Mouse (Mus musculus) neural tube, embryonic 11.5 days (tissue): ENCODE results near the gene Smpdl3a. TPM values are rescaled to one million over a fixed set of nuclear protein-coding genes. Genes with fewer than 3 reads are reported as not detected.

Experiments
- ATAC-seq: fragments of 200-750 bp; cut with Nextera tagmentation; 2 replicates; pipeline ENCODE4 v1.8.0; 2017; ENCODE audit warnings: moderate number of reproducible peaks, mild to moderate bottlenecking, moderate TSS enrichment, moderate library complexity; ENCODE audit not compliant: insufficient read depth, low FRiP score, low TSS enrichment
- DNase-seq: peaks from one replicate; pipeline ENCODE4 v3.0.0-alpha.2; 2015; ENCODE audit warnings: low spot score
- H3K27ac ChIP-seq: fragments of 300-500 bp; sonication (generic); 2 replicates; pipeline ENCODE4 v1.5.1; 2014; ENCODE audit warnings: low read depth, mild to moderate bottlenecking, low read length
- H3K27me3 ChIP-seq: fragments of 300-500 bp; sonication (generic); 2 replicates; pipeline ENCODE4 v1.6.1; 2014; ENCODE audit warnings: mild to moderate bottlenecking, low read length, mixed read lengths; ENCODE audit not compliant: control insufficient read depth, insufficient read depth
- H3K36me3 ChIP-seq: fragments of 300-500 bp; sonication (generic); 2 replicates; pipeline ENCODE4 v1.6.1; 2014; ENCODE audit warnings: mild to moderate bottlenecking, low read length, moderate library complexity, mixed read lengths; ENCODE audit not compliant: control insufficient read depth, insufficient read depth
- H3K4me1 ChIP-seq: fragments of 300-500 bp; sonication (generic); 2 replicates; pipeline ENCODE4 v1.6.1; 2014; ENCODE audit warnings: low read length, mixed read lengths; ENCODE audit not compliant: control insufficient read depth, insufficient read depth
- H3K4me2 ChIP-seq: fragments of 300-500 bp; sonication (generic); 2 replicates; pipeline ENCODE4 v1.6.1; 2014; ENCODE audit warnings: low read depth, mild to moderate bottlenecking, moderate library complexity
- H3K4me3 ChIP-seq: fragments of 300-500 bp; sonication (generic); 2 replicates; pipeline ENCODE4 v1.5.1; 2014; ENCODE audit warnings: low read depth, low read length
- H3K9ac ChIP-seq: fragments of 300-500 bp; sonication (generic); 2 replicates; pipeline ENCODE4 v1.6.1; 2014; ENCODE audit warnings: mild to moderate bottlenecking, low read length
- H3K9me3 ChIP-seq: fragments of 300-500 bp; sonication (generic); 2 replicates; pipeline ENCODE4 v1.6.1; 2016; ENCODE audit warnings: low read length; ENCODE audit not compliant: control insufficient read depth
- WGBS: fragments of 180-500 bp; shearing (Covaris S2); extraction: QIAGEN DNeasy Blood & Tissue Kit; methylation state at CpG from one replicate; pipeline ENCODE4 v1.1.7; 2014; 5-methylcytosine and 5-hydroxymethylcytosine counted together
- polyA plus RNA-seq: library from polyadenylated mRNA; unstranded; fragments of >200 nt; fragmentation: Nextera tagmentation; extraction: Ambion mirVana; gene quantifications from 2 replicates; pipeline ENCODE4 v1.2.1, GENCODE M21; 2014

The Smpdl3a gene
- 14.0 and 14.3 TPM in 2 replicates for polyA plus RNA-seq

DNA sequence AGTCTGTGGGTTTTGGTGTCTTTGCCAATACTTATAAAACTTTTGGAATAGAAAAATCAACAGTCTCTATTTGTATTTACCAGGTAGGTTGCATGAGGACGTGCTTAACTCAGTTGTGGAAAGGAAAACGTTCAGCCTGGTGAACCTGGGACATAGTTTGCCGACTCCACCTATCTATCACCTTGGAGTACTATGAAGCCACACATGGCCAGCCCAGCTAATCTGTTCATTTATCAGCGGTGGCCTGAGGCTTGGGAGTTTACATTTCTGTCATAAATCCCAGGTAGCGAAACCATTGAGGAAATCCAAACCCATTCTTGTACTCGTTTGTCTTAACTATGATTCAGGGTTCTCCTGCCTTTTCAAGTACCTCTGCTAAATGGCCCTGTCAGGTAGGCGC lies at the start of gene Smpdl3a:
Gene Smpdl3a (plus strand): TSS at position 318 of the 400 bp plus-strand sequence.
- H3K9me3 ChIP-seq, result no peaks in the 10 kb centered on the region
- 84% methylated on average over 7 of the region's 7 CpGs for WGBS
- 0 out of 2 replicates have a peak within 1 kb of the TSS, but pooled peaks have one; percentile 14 for H3K27ac ChIP-seq
- no peaks in the 10 kb centered on the region for H3K27me3 ChIP-seq
- H3K36me3 ChIP-seq, result no peaks in the 10 kb centered on the region
- DNase-seq, result peak; percentile 12
- ATAC-seq, result no peak
- peak within 1 kb of the TSS; percentile 64 for H3K9ac ChIP-seq
- peak within 1 kb of the TSS; percentile 47 for H3K4me3 ChIP-seq
- peak within 1 kb of the TSS; percentile 92 for H3K4me2 ChIP-seq
- H3K4me1 ChIP-seq, result peaks cover 9% of the 10 kb centered on the region

DNA sequence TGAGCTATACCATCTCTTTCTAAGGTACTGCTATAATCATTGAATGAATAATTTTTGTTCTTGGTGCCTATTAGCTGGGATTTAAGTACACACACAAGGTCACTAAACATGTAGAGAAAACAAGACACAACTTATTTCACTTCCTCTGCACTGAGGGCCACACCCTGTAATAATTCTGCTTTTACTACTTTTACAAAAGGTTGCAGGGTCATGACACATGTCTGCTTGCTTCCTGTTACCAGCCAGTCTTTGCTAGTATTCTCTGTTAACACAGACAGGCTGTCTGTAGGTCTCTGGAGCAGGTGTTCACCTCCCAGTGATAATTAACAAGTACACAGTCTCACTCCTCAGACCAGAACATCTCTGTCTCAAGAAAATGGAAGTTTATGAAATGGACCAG lies 48.7 kb upstream of the Smpdl3a start:
- Histone ChIP-seq H3K4me2 (no peak overlapping the region), H3K9ac (no peak overlapping the region), H3K9me3 (no peaks in the 10 kb centered on the region), H3K4me1 (no peaks in the 10 kb centered on the region), H3K27me3 (no peaks in the 10 kb centered on the region), H3K27ac (no peak overlapping the region), H3K36me3 (no peaks in the 10 kb centered on the region), H3K4me3 (no peak overlapping the region)
- no peak for DNase-seq
- no peak for ATAC-seq

DNA sequence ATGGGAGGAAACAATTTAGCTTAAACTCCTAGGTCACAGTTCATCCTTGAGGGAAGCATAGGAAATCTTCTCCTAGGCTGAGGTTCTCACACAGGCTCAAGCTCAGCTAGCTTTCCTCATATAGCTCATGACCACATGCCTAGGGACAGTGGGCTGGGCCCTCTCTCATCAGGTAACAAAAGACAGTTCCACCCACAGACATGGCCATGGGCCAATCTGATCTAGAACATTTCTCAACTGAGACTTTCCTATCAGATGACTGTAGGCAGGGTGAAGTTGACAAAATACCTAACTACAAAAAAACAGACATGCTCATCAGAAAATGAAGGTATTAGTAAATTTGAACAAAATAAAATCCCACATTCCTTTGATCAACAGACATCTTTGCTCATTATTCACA lies 47.0 kb upstream of the Smpdl3a start:
- Histone ChIP-seq H3K4me1 (no peaks in the 10 kb centered on the region), H3K27me3 (no peaks in the 10 kb centered on the region), H3K9me3 (no peaks in the 10 kb centered on the region), H3K4me2 (no peak overlapping the region), H3K27ac (no peak overlapping the region), H3K9ac (no peak overlapping the region), H3K4me3 (no peak overlapping the region), H3K36me3 (no peaks in the 10 kb centered on the region)
- no peak for ATAC-seq
- DNase-seq, result no peak

DNA sequence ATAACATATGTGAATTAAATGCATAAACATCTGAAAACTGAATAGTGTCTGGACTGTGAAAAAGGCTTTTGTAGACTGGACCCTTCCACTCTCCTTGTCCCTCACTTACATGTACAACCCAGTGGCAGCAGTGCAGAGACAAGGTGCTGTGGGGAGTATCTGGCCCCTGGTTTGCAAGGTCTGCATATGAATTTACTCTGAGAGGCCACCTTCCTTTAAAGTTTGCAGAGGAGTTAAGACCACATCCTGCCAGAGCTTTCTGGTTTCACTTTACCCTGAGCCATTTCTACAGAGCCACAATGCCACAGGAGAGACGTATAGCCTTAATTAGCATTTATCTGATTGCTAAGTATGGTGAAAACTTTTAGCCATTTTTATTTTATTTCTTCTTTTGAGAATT lies 40.8 kb upstream of the Smpdl3a start:
- no peak overlapping the region for H3K4me2 ChIP-seq
- H3K4me3 ChIP-seq, result no peak overlapping the region
- H3K27ac ChIP-seq, result no peak overlapping the region
- no peak overlapping the region for H3K9ac ChIP-seq
- 94% methylated on average over 1 of the region's 1 CpGs for WGBS
- ATAC-seq, result no peak
- no peaks in the 10 kb centered on the region for H3K27me3 ChIP-seq
- H3K36me3 ChIP-seq, result no peaks in the 10 kb centered on the region
- no peaks in the 10 kb centered on the region for H3K4me1 ChIP-seq
- no peak for DNase-seq
- no peaks in the 10 kb centered on the region for H3K9me3 ChIP-seq

DNA sequence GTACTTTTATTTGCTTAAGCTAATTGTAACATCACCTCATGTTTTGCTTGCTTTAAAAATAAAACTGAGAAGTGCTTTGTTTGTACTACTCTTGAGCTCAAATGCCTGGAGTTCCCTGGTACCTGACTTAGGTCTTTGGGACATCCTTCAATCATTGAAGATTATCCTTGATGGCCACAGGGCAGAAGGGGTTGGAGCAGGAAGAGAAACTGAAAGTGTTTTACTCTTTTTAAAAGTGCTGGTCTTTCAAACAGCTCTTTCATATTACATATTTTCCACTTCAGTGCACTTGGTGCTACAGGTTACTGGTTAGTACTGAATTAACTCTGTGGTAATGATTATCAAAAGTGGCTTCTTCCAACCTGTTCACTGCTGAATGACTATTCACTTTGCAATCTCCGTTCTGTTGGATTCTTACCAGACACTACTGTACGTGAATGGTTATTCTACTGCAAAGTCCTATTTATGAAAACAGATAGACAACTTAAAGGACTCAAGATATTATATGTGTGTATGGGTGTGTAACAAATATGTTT lies 38.9 kb upstream of the Smpdl3a start:
- ATAC-seq (no peak), DNase-seq (no peak)
- Histone ChIP-seq H3K9ac (no peak overlapping the region), H3K4me3 (no peak overlapping the region), H3K36me3 (no peaks in the 10 kb centered on the region), H3K27ac (no peak overlapping the region), H3K4me2 (no peak overlapping the region), H3K4me1 (no peaks in the 10 kb centered on the region), H3K27me3 (no peaks in the 10 kb centered on the region), H3K9me3 (no peaks in the 10 kb centered on the region)
- 93% methylated on average over 2 of the region's 2 CpGs for WGBS

DNA sequence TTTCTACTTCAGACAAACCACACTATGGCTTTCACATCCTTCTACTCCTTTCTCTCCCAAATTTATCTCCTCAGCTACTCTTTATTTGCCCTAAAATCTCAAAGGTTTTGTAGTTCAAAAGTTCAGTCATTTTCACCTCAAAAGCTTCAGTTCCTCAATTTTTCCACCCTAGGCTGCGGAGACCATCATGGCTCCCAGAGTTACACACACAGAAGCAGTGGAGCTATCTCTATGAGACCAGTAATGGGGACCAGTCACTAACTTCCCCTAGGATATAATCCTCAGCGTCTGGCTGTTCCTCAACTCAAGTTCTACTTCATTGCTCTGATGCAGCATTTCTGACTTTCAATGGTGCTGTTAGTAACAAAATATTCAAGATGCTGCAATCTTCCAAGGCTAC lies 35.1 kb upstream of the Smpdl3a start:
- Histone ChIP-seq H3K9ac (no peak overlapping the region), H3K4me3 (no peak overlapping the region), H3K27ac (no peak overlapping the region), H3K36me3 (no peaks in the 10 kb centered on the region), H3K4me1 (no peaks in the 10 kb centered on the region), H3K27me3 (no peaks in the 10 kb centered on the region), H3K9me3 (no peaks in the 10 kb centered on the region), H3K4me2 (no peak overlapping the region)
- no peak for ATAC-seq
- no peak for DNase-seq
- WGBS, result 88% methylated on average over 2 of the region's 2 CpGs

DNA sequence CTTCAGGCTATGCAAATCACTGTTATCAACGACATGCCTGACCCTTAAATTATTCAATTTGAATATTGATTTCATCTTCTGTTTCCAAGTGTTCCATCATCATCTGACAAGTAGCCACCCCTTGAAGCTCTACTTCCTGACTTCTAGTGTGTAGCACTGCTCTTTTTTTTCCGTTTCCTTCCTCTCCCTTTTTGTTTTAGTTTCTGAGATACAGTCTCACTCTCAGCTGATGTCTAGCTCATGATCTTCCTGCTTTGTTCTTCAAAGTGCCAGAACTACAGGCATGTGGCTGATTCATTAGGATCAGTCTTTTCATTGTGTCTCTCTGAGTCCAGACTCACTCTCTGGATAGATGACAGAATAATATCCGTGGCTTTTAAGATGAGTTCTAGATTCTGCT lies 33.4 kb upstream of the Smpdl3a start:
- Histone ChIP-seq H3K4me3 (no peak overlapping the region), H3K36me3 (no peaks in the 10 kb centered on the region), H3K9ac (no peak overlapping the region), H3K27me3 (no peaks in the 10 kb centered on the region), H3K4me1 (no peaks in the 10 kb centered on the region), H3K27ac (no peak overlapping the region), H3K4me2 (no peak overlapping the region), H3K9me3 (no peaks in the 10 kb centered on the region)
- ATAC-seq (no peak), DNase-seq (no peak)
- 76% methylated on average over 3 of the region's 3 CpGs for WGBS

DNA sequence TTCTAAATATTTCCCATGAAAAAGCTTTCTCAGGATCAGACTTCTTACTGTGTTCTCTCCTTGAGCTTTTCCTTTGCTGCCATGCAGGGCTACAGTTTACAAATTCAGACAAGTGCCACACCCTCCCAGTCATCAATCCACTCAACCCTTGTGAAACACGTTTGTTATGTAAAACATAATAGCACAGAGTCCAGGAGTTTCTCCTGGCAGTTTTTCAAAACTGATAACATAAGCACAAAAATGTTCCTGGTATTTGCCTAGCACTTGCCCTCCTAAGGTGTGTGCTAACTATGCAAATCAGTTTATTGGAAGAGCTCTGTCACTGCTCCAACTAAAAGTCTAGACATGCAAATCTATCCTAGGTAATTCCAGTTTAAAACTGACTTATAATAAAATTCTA lies 31.1 kb upstream of the Smpdl3a start:
- ATAC-seq, result no peak

DNA sequence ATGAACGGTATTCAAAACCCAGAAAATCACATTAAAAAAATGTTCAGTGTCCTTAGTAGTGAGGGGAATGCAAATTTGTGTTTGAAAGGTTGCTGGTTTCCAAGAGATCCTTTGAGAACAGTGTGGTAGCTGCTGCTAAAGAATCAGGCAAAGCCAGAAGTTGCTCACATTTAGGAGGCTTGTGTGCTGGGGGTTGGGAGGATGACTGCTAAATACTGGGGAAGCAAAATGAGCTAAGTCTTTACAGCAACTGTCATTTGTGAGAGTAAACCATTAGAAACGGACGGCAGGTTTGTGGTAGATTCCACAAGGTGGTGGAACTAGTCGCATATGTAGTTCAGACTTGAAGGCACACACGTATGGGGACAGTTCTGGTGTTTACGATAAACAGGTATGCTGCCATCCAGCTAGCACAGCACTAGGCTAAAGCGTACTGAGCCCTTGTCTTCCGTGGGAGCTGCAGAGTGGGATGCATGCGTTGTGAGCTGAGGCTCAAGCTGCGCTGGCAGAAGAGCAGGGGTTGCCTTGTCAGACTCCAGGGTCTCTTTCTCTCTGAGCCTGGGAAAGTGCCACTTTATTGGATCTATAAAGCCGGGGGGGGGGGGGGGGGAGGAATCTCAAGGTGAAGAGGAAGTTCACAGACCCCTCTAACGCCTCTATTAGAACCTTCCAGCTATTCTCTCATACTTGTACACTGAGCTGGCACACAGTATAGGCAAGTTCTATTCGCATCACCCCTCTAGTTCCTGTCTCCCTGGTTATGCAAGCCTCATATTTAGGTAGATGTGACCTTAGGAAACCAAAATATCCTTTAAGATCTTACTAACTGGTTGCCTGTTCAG lies 10.6 kb upstream of the Smpdl3a start:
- DNase-seq (peak; percentile 35), ATAC-seq (peak; percentile 67)
- 21% methylated on average over 13 of the region's 13 CpGs for WGBS
- Histone ChIP-seq H3K27me3 (no peaks in the 10 kb centered on the region), H3K4me1 (peaks cover 9% of the 10 kb centered on the region; the same call in 1 of the 2 replicates), H3K9ac (peak overlapping the region; percentile 3; the same call in 1 of the 2 replicates), H3K27ac (peak overlapping the region; percentile 86), H3K36me3 (no peaks in the 10 kb centered on the region), H3K4me3 (no peak overlapping the region), H3K4me2 (peak overlapping the region; percentile 42), H3K9me3 (no peaks in the 10 kb centered on the region)

More for the DNA sequence above, 31.1 kb upstream of the Smpdl3a start:
- Histone ChIP-seq H3K9ac (no peak overlapping the region), H3K27me3 (no peaks in the 10 kb centered on the region), H3K4me2 (no peak overlapping the region), H3K36me3 (no peaks in the 10 kb centered on the region), H3K9me3 (no peaks in the 10 kb centered on the region), H3K27ac (no peak overlapping the region), H3K4me1 (no peaks in the 10 kb centered on the region), H3K4me3 (no peak overlapping the region)
- WGBS, result 33% methylated on average over 1 of the region's 1 CpGs
- DNase-seq, result no peak
